Mouse (Mus musculus): ENCODE data around the gene Rcor3.

DNA sequence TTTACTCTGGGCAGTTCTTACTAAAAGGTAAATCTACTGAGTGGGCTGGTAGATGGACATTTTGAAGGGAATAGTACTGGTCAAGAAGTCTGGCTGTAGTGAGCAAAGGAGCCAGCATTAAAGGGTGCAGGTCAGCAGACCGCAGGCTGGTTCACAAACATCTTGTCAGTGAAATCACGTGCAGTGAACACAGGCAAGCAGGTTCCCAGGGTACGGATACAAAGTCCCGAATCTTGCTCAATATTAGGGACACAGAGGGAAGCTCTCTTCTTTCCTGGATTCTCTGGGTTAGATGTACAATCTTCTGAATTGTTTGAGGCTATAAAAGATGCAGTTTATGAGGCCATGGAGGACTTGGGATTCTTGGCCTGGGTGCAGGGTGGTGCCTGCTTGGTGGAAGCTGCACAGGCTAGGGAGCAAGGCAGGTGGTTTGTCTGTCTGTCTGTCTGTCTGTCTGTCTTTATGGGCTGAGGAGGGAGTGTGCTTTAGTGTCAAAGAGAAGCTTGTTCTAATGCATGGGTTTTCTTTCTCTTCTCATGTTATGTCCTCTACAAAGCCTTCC, 43.9 kb upstream of the Rcor3 start:
- TF ChIP-seq POLR2A (IDR thresholded peaks at IDR 0.05; ENCODE audit: borderline replicate concordance, insufficient read depth, low read length) (no peak), CTCF (IDR thresholded peaks at IDR 0.05; ENCODE audit: borderline replicate concordance, insufficient read depth, low read depth, low read length) (no peak)
